Comparison of ENCODE assay signal across 9 mouse cellular contexts in the genomic region with DNA sequence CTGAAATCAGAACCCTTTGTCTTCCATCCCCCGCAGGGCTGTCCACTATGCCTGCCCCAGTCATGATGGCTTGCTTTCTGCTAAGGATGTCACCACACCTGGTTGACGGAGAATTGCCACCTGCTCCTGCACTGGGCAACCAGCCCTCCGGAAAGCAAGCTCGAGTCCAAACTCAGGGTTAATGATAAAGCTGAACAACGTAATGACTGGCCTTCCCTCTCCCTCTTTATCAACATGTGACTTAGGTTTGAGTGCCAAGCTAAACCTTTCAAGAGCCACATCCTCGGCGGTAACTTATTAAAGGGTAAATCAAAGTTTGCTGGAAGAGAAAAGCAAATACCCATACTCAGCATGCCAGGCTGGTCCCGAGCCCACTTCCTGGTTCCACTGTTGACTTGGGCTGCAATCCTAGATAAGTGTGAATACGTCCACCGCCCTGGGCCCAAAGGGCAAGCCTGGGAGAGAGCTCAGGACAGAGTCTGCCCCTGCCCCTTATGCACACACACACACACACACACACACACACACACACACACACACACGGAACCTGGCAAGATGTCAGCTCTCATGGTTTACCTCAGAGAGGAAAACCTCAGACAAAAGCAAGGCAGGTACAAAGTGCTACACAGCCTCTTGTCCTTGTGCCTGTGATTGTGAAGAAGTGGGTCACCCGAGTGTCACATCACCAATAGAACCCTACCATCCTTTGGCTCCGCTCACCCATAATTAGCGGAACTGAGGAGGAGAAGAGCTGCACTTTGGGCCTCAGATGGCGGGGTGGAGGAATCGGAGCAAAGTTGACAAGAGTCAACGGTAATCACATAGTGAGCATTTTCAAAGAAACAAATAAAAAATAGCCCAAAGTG.
DNase-seq lines count a peak whose midpoint lies in the region; ATAC-seq and TF ChIP-seq lines count a peak whose summit lies in the region.
"Had no signal": no experiment of that assay in that cellular context is flagged by ENCODE, and none has a peak within 500 bp of the region (broad histone marks: within the 10 kb centered on the region; RNA-seq: fewer than 3 reads in every experiment).

No protein-coding gene starts in this region.

- DNase-seq in gastrocnemius, adult 2 months, result no peak
- DNase-seq in gastrocnemius, postnatal 14 days, result no peak
- DNase-seq in brain, embryonic 14.5 days (ENCODE audit: low read depth), result peak; percentile 35
- peak; percentile 94 for DNase-seq in lung, postnatal 0 days (ENCODE audit: low spot score)
- DNase-seq in layer of hippocampus, adult 9-10 months (ENCODE audit: low spot score), result no peak
- no peak for DNase-seq in MN1 (ENCODE audit: low spot score)
- DNase-seq in thymus, adult 18-20 months, result no peak

- TF ChIP-seq POLR2A in brain, embryonic 14.5 days (IDR thresholded peaks at IDR 0.05; ENCODE audit: borderline replicate concordance, extremely low read depth, insufficient read depth, insufficient read length, poor library complexity, severe bottlenecking), result no peak

- no peaks in the 10 kb centered on the region for H3K36me3 ChIP-seq in kidney, embryonic 15.5 days
- H3K36me3 ChIP-seq in lung, postnatal 0 days (ENCODE audit: insufficient read depth, low read length), result no peaks in the 10 kb centered on the region

- H3K27me3 ChIP-seq in kidney, embryonic 15.5 days, result no peaks in the 10 kb centered on the region
- H3K27me3 ChIP-seq in lung, postnatal 0 days (replicated peaks; ENCODE audit: insufficient read depth, low read length), result no peaks in the 10 kb centered on the region

- no peak overlapping the region for H3K4me2 ChIP-seq in kidney, embryonic 15.5 days
- no peak overlapping the region for H3K4me2 ChIP-seq in lung, postnatal 0 days (replicated peaks; ENCODE audit: low read depth, low read length)

- H3K4me3 ChIP-seq in gastrocnemius, adult 2 months, result no peak overlapping the region
- no peak overlapping the region for H3K4me3 ChIP-seq in kidney, embryonic 15.5 days (replicated peaks)
- H3K4me3 ChIP-seq in lung, postnatal 0 days (ENCODE audit: low read depth, low read length), result no peak overlapping the region

- no peak for TF ChIP-seq CTCF in gastrocnemius, adult 2 months (IDR thresholded peaks at IDR 0.05)
- no peak for TF ChIP-seq CTCF in brain, embryonic 14.5 days (IDR thresholded peaks at IDR 0.05; ENCODE audit: borderline replicate concordance, extremely low read depth, insufficient read depth, insufficient read length)
- TF ChIP-seq CTCF in lung, postnatal 0 days (IDR thresholded peaks at IDR 0.05), result no peak

- peak; percentile 98 for TF ChIP-seq EP300 in lung, postnatal 0 days (IDR thresholded peaks at IDR 0.05)

- intact Hi-C loops in gastrocnemius, adult 2 months (cut with DNase I), result no loop called here
- intact Hi-C loops in gastrocnemius, postnatal 14 days (cut with DNase I; ENCODE audit: low total_unique reads), result no loop called here

- H3K4me1 ChIP-seq in kidney, embryonic 15.5 days, result peaks cover 96% of the 10 kb centered on the region
- peaks cover 47% of the 10 kb centered on the region for H3K4me1 ChIP-seq in lung, postnatal 0 days (ENCODE audit: insufficient read depth, low read depth, low read length)

- H3K9ac ChIP-seq in kidney, embryonic 15.5 days, result no peak overlapping the region
- no peak overlapping the region for H3K9ac ChIP-seq in lung, postnatal 0 days (replicated peaks; ENCODE audit: low read depth)

- ATAC-seq in kidney, embryonic 15.5 days (replicated peaks; ENCODE audit: low FRiP score), result no peak
- peak; percentile 81 for ATAC-seq in lung, postnatal 0 days
- ATAC-seq: hindbrain, embryonic 16.5 days had no signal

- 60% methylated on average over 17 of the region's 17 CpGs for WGBS in kidney, embryonic 15.5 days
- 46% methylated on average over 17 of the region's 17 CpGs for WGBS in lung, postnatal 0 days

- peak overlapping the region; percentile 58 for H3K27ac ChIP-seq in gastrocnemius, adult 2 months
- peak overlapping the region; percentile 88 for H3K27ac ChIP-seq in kidney, embryonic 15.5 days
- peak overlapping the region; percentile 55 for H3K27ac ChIP-seq in lung, postnatal 0 days (ENCODE audit: low read length)

- no peaks in the 10 kb centered on the region for H3K9me3 ChIP-seq in kidney, embryonic 15.5 days (replicated peaks)
- no peaks in the 10 kb centered on the region for H3K9me3 ChIP-seq in lung, postnatal 0 days (ENCODE audit: low read length)

Comparison
In these comparisons a context has a peak if more than half of its experiments do, and no peak if none do; other contexts are left out.
1. DNase-seq: peak in brain, embryonic 14.5 days (single experiment) and lung, postnatal 0 days (single experiment); none in gastrocnemius, adult 2 months (single experiment), gastrocnemius, postnatal 14 days (single experiment), layer of hippocampus, adult 9-10 months (single experiment), MN1 (single experiment) and thymus, adult 18-20 months (0 of 2).
2. Peak in every context shown above with its lines, with median percentiles within 50 percentile points of each other: H3K27ac ChIP-seq.